Mouse (Mus musculus) spleen, postnatal 4 days (tissue): ENCODE data around the gene Clec1b.

ENCODE experiments used
- DNase-seq, 2 experiments: peaks; one replicate each; pipeline ENCODE4 v3.0.0; 2022; ENCODE audit warnings: low spot score in 2 of 2

The Clec1b gene

DNA sequence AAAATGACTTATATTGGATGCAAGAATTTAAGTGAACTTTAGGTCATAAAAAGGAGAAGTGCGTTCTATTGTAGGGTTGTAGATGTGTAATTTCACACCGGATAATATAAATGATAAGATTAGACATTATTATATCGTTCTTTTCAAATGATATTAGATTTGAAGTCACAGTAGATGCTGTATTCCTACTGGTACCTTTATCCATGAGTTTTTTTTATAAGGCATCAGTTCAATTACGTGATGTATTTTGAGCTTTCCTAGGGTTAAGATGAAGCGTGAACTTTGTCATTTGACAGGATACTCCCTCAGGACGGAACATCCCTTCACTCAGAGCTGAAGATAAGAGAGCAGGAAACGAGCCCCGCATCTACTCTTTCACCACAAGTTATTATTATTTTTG is at the start of gene Clec1b:
Gene Clec1b, plus strand, starts transcription at position 301 of the 400 bp plus-strand sequence.
- no peak for DNase-seq

- DNase-seq: peak in 1 of 2 experiments; percentile 26
These were observed 47.4 kb upstream of the Clec1b start for GRCm38 (mm10) chr6:129349524-129350352.

GRCm38 (mm10) chr6:129351091-129351490 is 46.0 kb upstream of the Clec1b start:
- no peak for DNase-seq

DNA sequence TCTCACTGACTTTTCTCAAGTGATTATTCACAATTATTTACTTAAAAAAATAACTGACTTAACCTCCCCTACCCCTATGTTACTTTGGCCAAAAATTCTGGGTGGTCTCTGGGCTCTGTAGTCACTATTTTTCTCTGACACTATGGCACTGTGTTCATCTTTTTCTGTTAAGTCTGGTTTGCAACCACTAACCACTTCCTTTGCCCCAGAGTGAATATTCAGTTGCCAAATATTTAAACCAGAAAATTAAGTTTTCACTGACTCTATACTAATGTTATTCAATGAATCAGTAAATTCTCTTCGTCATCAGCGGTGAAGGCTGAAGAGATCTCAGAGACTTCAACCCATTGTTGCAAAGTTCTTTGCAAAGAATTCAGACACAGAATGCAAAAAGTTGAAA is 41.3 kb upstream of the Clec1b start:
- DNase-seq: no peak

GRCm38 (mm10) chr6:129356430-129356829 is 40.7 kb upstream of the Clec1b start:
- DNase-seq: no peak

- DNase-seq: no peak
These were observed 37.6 kb upstream of the Clec1b start for GRCm38 (mm10) chr6:129359515-129359914.

- DNase-seq: no peak
These were observed 33.2 kb upstream of the Clec1b start for GRCm38 (mm10) chr6:129363942-129364341.

DNA sequence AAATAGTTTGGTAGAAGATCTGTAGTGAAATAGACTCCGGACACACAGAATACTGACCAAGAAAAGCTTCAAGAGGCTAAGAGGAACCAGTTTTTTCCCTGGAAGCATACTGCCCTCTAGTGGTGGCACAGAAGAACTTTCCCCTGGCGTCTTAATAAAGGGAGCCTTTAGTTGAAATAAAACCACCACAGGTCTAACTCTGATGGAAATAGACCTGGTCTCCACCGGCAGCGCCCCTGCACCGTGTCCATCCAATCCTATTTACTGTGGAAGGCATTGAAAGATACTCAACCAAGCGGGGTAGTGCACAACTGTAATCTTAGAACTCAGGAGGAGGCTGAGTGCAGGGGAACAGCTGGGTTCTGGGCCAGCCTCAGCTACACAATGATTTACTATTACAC is 31.1 kb upstream of the Clec1b start:
- DNase-seq: peak; percentile 16 to 65

DNA sequence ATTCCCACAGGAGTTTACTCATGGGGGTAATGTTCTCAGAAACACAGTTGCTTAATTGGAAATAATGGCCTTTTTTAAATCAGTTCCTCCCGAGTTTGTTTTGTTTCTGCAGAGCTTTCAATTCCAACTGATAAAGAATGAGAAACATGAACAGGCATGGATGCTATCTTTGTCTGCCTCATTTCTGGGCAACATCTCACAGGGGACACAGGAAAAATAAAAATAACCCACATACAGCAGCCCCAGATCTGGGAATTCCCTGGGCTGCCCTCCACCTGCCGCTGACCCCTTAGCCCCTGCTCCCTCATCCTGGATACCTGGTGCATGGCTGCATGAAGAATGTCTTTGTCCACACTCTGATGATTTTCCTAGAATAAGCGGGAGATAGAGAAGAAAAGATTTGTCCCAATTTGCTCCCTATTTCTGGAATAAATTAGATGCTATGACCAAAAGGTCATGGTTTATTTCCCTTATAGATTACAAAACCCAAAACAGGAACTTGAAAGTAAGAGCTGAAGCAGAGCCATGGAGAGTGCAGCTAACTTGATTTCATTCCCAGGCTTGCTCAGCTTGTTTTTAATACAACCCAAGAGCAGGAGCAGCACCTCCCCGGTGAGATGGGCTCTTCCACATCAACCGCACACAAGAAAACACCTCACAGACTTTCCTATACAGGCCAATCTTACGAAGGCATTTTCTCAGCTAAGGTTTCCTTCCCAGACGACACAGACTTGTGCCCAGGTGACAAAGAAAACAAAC is 27.5 kb upstream of the Clec1b start:
- no peak for DNase-seq

- DNase-seq: no peak
These were observed 22.1 kb upstream of the Clec1b start for GRCm38 (mm10) chr6:129374937-129375471.

DNA sequence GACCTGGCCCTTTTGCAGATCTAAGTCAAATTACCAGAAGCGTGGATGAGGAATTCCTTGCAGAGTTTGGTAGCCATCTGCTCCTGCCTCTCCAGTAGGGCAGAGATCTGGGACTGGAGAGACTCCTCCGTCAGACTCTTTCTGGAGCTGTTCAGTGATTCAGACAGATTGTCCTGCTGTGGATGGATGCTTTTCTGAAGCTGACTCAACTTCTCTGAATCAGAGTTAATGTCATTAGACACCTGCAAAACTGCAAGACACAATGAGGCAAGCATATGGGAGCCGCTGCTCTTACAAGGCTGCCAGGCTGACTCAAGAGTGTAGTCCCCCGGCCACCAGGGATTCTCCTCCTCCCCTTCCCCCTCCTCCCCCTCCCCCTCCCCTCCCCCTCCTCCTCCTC is 16.6 kb upstream of the Clec1b start:
- no peak for DNase-seq

- DNase-seq: no peak
These were observed 15.4 kb upstream of the Clec1b start for GRCm38 (mm10) chr6:129381736-129382135.

GRCm38 (mm10) chr6:129383466-129383865 is 13.6 kb upstream of the Clec1b start:
- no peak for DNase-seq

DNA sequence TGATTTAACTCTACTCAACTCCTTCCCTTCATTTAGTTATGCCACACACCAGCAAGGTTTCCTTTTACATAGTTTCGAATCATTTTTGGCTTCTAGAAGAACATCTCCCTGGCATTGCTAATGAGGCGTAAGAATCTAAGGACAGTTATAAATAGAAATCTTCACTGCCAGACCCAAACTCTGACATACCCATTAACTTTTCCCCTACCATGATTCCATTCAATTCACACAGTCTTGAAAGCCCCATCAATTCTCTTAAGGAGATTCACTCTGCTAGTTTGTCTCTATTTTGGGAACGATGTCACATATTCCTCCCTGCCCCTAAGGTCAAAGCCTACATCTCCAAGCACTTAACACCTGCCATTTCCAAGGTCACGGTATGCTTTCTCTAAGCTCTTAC is 12.1 kb upstream of the Clec1b start:
- no peak for DNase-seq

GRCm38 (mm10) chr6:129385774-129386173 is 11.3 kb upstream of the Clec1b start, which contains the start of gene Clec12b:
Clec12b (minus strand) TSS chr6:129385874.
- no peak for DNase-seq

DNA sequence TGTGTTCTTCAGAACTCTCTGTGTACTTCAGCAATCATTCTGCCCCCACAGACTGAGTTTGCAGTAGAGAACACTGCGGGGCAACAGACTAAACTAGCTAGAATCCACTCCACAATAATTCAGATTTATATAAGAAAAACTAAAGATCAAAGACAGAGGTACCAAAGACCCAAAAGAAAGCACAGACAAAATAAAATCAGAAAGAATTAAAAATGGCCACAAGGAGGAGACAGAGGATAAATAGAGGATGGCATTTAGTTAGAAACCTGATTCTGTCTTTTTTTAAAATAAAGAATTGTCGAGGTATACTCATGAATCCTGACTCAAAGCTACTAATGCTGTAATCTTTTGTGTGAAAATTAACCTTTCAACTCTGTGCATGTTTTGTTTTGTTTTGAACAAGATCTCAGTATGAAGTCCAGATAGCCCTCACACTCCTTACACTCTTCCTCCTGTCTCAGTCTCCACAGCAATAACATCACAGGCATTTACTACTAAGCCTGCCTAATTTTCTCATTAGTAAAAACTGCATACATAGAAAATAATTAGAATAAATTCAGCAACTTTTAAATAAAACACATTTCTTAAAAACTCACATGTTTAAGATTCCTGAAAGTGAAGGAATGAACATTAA is 3.9 kb upstream of the Clec1b start:
- DNase-seq: no peak

GRCm38 (mm10) chr6:129393732-129394131 is 3.4 kb upstream of the Clec1b start:
- DNase-seq: no peak

- DNase-seq: no peak
These were observed 2.8 kb downstream of the Clec1b start for GRCm38 (mm10) chr6:129399945-129400344.

GRCm38 (mm10) chr6:129402404-129402803 is 5.3 kb downstream of the Clec1b start:
- DNase-seq: no peak

GRCm38 (mm10) chr6:129403391-129403790 is 6.3 kb downstream of the Clec1b start:
- DNase-seq: no peak

DNA sequence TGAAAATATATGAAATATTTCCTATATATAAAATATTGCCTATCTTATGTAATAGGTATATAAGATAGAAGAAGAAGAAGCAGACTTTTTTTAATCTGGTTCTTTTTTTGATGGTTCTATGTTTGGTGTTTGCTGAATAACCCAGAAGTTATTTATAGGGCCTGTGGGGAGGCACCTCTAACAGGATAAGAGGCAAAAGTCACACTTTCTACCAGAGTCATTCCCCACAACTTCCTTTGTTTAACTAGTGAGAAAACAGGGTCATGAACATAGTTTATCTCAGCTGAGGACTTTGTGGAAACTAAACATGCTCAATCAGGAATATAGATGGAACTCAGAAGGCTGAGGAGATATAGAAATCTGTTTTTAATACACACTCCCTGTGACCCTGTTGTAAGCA is 8.9 kb downstream of the Clec1b start:
- no peak for DNase-seq

- no peak for DNase-seq
These were observed 10.2 kb downstream of the Clec1b start for GRCm38 (mm10) chr6:129407324-129407723.
